Mouse (Mus musculus) liver, adult 2 months (tissue): ENCODE results near the gene Ppard.

ENCODE experiments used
- CTCF ChIP-seq: fragments of 200-500 bp; IDR thresholded peaks from 2 replicates; pipeline ENCODE4 v1.5.1; 2011; ENCODE audit warnings: low read depth, low read length, control low read depth
- POLR2A ChIP-seq: fragments of 200-500 bp; IDR thresholded peaks from 2 replicates; pipeline ENCODE4 v1.6.1; 2011; ENCODE audit warnings: low read length, control low read depth; ENCODE audit not compliant: insufficient read depth; ENCODE audit errors: extremely low read depth

GRCm38 (mm10) chr17:28230486-28230885 lies 2.0 kb upstream of the Ppard start:
- TF ChIP-seq POLR2A (no peak), CTCF (no peak)
